Mouse (Mus musculus) CD8-positive naive resting alpha-beta T cell, adult 57 days (primary cell): ENCODE measurements around the gene Rtl5. TPM values are rescaled to one million over a fixed set of nuclear protein-coding genes. Genes with fewer than 3 reads are reported as not detected.

Experiments
- total RNA-seq: library from RNA; stranded (reverse); gene quantifications from one replicate; pipeline ENCODE4 v1.2.4, GENCODE M21; 2023

Rtl5 gene
- total RNA-seq, result 1.5 TPM

GRCm38 (mm10) chrX:102070591-102071471, at the start of gene Rtl5:
TSS of gene Rtl5 (minus strand) at chrX:102071304.

GRCm38 (mm10) chrX:102119042-102119864, 48.1 kb upstream of the Rtl5 start, which contains the start of gene Pin4:
TSS of gene Pin4 (plus strand) at chrX:102119447.

Other genes starting within 250 kb of the Rtl5 start
- 0.61 TPM for gene Nhsl2, start 221.9 kb downstream of the Rtl5 start, total RNA-seq
- 18.6 TPM for gene Pin4, start 48.1 kb upstream of the Rtl5 start, total RNA-seq
- 2.3 TPM for gene Ercc6l, start 85.8 kb upstream of the Rtl5 start, total RNA-seq
- 4,208 TPM for gene Rps4x, start 118.1 kb upstream of the Rtl5 start, total RNA-seq
- not detected for gene Cited1, start 180.9 kb upstream of the Rtl5 start, total RNA-seq